Mouse (Mus musculus) adrenal gland, adult 18-20 months (tissue): ENCODE results near the gene Itfg1. TPM values are rescaled to one million over a fixed set of nuclear protein-coding genes. Genes with fewer than 3 reads are reported as not detected.
"Not testable (repeated sequence)": the region's sequence is repeated elsewhere in the genome, so short reads cannot be mapped to it uniquely, and the experiment has no call there.

Experiments
- DNase-seq, 2 experiments: peaks; one replicate each; pipeline ENCODE4 v3.0.0; 2021 to 2022; ENCODE audit warnings: low spot score in 2 of 2
- long read RNA-seq, 2 experiments: library from polyadenylated mRNA; stranded (forward); transcript quantifications; one replicate each; pipeline ENCODE4 v2.0.0; 2021
- total RNA-seq, 2 experiments: library from RNA; stranded (reverse); gene quantifications; 1 replicate in 1 of 2; 2 replicates in 1 of 2; pipeline ENCODE4 v1.2.3; 2021

Itfg1 gene
- total RNA-seq: 10 to 100 TPM; 66.7 to 76.4 TPM
- long read RNA-seq, experiment 1, transcript Itfg1-201 (18 exons, 3,306 nt): major isoform, 91 of 96 reads
- long read RNA-seq, experiment 1, partial matches to known transcripts: 2 of 96 reads
- long read RNA-seq, experiment 1, other reads (novel, unspliced or antisense): 3 of 96 reads
- long read RNA-seq, experiment 2, transcript Itfg1-201 (18 exons, 3,306 nt): major isoform, 184 of 208 reads
- long read RNA-seq, experiment 2, partial matches to known transcripts: 15 of 208 reads
- long read RNA-seq, experiment 2, other reads (novel, unspliced or antisense): 9 of 208 reads

- peak; percentile 92 for DNase-seq
These were observed at the start of gene Itfg1, which contains the start of gene Phkb for GRCm38 (mm10) chr8:85840657-85841488. Itfg1 (minus strand) TSS chr8:85840921. Phkb (plus strand) TSS chr8:85840959.

- DNase-seq: no peak
These were observed 44.1 kb upstream of the Itfg1 start for GRCm38 (mm10) chr8:85884811-85885210.

- no peak for DNase-seq
These were observed 38.9 kb upstream of the Itfg1 start for GRCm38 (mm10) chr8:85879624-85880023.

DNA sequence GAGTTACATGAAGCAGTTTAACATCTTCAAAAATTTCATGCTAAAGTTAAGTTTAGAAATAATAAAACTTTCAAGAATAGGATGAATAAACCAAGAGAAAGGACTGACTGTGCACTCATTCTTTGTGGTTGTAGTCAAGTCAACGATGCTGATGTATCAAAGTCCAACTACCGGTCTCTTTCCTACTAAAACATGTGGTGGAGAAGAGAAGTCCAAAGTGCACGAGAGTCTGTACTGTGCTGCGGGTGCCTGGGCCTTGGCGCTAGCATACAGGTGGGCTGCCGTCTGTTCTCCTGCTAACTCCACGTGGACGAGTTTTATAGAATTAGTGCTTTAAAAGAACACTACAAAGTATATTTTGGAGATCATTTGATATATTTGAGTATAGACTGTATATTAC is 37.3 kb upstream of the Itfg1 start:
- no peak for DNase-seq

DNA sequence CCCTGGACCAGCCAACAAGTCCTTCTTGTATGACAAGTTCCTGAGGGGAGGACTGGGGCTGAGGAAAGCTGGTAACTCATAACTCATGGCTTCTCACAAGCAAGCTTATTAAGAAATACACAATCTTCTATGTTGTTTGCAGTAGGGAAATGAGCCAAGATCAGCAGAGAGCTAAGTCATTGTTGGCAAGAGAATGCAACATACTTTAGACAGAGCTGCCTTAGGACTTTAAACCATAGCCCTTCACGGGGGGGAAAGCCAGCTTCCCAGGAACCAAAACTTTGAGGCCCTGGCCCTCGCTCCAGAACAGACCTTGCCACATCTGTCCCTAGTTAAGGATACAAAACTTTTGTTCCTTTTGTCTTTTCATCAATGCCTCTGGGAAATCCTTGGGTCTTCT is 30.9 kb upstream of the Itfg1 start:
- no peak for DNase-seq

DNA sequence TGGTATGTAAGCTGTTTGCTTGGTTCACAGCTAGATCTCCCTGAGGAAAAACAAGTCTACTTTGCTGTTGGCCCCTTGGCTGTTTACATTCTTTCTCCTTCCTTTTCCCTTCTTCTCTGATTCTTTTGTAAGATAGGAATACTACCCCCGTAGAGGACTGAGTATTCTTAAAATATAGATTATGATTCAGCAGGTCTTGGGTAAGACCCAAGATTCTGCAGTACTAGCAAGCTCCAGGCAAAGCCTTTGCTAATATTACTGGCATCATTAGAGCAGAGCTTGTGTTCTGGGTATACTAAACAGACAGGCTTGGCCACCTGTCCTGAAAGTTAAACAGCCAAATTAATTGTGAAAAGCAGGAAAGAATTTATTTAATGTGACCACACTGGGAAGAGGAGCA is 21.7 kb upstream of the Itfg1 start:
- DNase-seq: no peak

GRCm38 (mm10) chr8:85860612-85861011 is 19.9 kb upstream of the Itfg1 start:
- DNase-seq: no peak

DNA sequence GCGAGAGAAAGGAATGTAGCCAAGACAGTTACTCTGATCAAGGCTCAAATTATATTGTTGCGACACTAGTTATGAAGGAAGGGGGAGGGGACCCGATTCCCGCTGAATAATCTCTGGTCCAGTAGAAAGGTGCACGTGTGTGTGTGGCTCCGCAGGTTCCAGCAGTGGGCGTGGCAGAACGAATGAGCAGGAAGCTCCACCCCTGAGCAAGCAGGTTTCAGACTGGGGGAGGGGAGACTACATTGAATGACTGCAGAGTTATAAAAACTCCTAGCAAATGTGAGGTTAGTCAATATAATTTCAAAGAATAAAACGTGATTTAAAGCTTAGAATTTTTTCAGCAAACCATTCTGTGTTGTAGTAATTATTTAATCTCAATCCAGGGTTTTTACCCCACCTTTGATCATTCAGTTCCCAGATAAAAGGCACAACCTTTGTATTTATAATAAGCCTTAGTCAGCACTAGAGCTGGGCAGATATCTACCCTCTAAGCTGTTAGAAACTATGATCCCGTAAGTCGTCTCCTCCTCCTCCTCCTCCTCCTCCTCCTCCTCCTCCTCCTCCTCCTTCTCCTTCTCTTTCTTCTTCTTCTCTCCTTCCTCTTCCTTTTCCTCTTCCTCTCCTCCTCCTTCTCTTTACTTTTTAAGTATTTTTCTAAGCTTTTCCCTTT is 16.6 kb upstream of the Itfg1 start:
- DNase-seq: not testable (repeated sequence)

DNA sequence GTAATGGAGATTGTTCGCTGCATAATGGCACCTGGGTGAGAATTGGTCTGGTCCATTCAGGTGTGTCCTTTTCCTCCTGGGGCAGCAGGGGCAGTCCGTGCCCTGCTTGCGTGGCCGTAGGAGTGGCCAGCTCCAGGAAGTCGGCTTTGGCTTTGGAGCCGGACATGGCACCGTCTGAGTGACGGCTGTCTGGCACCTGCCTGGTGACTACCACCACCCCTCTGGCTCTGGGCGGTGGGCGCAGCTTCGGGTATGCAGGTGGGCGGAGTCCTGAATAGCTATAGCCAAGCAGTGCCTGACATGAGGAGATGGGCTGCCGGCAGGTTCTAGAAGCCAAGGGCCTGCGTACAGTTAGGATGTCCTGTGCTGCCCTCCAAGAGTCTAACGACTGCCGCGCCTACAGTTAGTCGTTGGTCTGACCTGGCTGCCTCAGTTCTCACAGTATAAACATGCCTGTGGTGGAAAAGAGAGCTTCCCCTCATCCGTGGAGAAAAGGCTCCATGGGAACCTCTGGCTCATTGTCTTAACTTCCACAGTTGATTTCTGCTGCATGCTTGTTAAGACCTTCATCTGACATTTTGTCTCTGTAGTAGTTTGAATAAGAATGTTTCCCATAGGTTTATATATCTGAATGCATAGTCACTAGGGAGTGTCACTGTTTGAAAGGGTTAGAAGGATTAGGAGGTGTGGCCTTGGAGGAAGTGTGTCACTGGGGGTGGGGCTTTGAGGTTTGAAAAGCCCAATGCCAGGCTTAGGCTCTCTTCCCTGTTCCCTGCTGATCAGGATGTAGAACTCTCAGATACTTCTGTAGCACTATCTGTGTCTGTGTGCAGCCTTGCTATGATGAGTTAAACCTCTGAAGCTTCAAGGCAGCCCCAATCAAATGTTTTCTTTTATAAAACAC is 13.8 kb upstream of the Itfg1 start:
- no peak for DNase-seq

GRCm38 (mm10) chr8:85845887-85846286 is 5.2 kb upstream of the Itfg1 start:
- DNase-seq: no peak

GRCm38 (mm10) chr8:85841489-85841795 is 721 bp upstream of the Itfg1 start:
- no peak for DNase-seq

DNA sequence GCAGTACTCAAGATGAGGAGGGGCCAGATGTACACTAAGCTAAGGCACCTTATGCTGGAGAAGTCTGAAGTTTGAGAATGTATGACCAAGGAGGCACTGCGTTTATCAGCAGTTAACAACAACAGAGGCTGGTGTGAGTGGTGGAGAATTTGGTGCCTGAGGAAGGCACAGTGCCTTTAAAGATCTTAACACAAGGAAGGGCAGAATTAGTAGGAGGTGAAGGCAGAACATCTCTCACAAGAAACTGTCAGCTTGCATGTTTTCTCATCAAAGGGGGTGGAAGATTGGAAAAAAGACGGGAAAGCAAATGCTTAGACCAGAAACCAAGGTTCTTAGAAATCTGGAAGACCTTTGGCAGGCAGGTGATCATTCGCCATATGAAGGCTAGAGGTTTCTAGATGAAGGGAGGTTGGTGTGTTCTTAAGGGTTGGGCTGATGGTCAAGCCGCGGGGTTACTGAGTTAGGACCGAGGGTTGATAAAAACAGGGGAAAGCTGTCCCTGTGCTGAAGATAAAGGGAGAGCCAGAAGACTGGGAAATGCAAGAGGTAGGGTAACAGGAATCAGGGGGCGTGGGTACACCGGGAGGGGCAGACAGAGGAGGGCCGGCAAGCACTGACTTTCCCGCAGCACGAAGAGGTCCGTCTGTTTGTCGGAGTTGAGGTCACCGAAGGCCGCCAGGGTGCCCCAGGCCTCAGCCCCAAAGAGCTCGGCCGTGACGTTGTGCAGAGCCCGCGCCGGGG is 635 bp downstream of the Itfg1 start:
- DNase-seq: no peak

DNA sequence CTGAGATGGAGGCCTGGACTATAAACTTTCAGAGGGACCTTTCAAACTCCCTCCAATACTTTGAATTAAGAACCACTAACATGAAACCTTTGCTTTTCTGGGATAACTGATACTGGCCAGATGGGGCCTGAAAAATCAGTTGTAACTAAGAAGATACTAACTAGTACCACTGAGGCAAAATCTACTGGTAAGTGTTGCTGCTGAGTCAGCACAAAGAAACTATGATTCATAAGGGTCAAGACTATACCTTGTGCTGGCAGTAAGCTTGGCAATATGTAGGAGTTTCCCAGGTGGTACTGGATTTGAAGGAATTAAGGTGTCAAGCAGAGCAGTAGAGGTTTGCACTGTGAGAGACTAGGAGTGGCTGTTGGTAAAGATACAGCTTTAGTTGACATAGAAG is 27.1 kb downstream of the Itfg1 start:
- no peak for DNase-seq

DNA sequence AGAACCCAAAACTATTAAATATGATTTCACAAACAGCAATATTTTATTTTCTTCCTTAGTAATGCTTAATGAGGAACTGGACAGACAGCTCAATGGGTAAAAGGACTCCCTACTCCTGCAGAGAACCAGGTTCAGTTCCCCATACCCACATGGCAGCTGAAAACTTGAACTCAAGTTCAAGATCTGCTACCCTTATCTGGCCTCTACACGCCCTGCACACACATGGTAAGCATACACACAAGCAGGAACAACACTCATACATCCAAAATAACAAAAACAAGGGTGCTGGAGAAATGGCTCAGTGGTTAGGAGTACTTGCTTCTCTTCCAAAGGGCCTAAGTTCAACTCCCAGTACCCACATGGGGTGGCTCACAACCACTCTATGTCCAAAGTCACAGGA is 39.3 kb downstream of the Itfg1 start:
- no peak for DNase-seq

DNA sequence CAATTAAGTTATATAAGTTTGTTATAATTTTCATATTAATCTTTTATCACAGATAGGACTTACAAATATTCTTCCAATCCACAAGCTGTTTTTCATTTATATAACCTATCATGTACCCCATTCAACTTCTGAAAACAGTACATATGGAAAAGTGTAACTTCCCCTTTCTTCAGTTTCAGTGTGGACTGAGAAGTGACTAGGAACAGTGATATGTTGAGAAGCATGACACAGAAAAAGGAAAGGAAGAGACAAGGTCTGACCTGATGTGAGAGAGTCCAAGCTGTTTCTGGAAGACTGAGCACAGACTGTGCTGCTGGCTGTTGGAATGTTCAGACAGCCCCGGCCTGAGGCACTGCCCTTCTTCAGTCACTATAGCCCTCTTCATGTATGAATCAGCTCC is 40.6 kb downstream of the Itfg1 start:
- no peak for DNase-seq

- not testable (repeated sequence) for DNase-seq
These were observed 44.3 kb downstream of the Itfg1 start for GRCm38 (mm10) chr8:85796392-85796791.

DNA sequence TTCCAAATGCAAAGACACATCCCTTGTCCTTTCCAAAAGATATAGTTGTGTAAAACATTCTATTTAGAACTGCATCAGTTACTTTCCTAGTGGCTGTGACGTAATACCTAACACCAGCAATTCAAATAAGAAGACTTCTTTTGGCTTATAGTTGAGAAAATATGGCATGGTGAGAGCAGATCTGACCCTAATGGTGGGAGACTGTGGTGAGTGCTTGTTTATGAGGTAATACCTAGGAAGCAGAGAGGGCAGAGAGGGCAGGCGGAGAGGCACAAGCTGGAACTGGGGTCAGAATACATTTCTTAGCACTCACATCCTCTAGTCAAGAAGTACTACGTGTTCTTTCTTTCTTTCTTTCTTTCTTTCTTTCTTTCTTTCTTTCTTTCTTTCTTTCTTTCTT is 52.4 kb downstream of the Itfg1 start:
- DNase-seq: no peak

- no peak for DNase-seq
These were observed 52.8 kb downstream of the Itfg1 start for GRCm38 (mm10) chr8:85787909-85788308.

DNA sequence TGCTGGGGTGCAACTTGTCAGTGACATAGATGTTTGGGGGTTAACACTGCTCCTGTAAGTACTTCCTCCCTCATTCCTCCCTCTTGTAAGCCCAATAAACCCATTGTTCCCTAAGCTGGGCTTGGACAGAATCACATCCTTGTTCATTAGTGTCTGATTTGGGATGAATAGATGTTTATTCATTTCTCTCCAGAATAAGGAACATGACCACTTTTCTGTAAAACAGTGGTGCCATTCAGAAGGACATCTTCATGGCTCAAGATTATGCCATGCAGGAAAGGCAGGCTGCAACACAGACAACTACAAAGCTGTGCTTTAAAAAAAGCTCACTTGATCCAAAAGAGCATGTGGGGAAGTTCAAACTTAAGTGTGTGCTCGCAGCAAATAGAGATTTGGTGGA is 55.2 kb downstream of the Itfg1 start:
- no peak for DNase-seq

DNA sequence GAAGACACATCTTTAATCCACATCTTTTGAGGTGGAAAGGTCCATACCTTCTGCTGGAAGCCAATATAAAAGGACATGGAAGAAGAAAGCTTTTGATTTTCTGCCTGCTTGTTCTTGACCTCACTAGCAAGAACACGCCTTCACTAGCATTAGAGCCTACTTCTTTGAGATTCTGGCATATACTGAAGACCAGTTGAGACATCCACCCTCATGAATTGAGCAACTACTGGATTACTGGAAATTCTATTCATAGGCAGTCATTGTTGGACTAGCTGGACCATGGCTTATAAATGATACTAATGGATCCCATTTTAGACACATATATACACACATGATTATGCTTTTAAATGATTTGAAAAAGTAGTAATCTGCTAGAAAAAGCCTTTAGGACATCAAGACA is 56.9 kb downstream of the Itfg1 start:
- no peak for DNase-seq
